Mouse (Mus musculus) neural tube, postnatal 0 days (tissue): ENCODE results near the gene Ank2. TPM values are rescaled to one million over a fixed set of nuclear protein-coding genes. Genes with fewer than 3 reads are reported as not detected.
A peak's percentile ranks its signal among the peaks of the same experiment; 100 is the strongest.

ENCODE experiments used
- microRNA counts: library from miRNA; unstranded; fragments of <30 nt; microRNA quantifications from one replicate; lab custom pipeline; 2015
- microRNA-seq: library from miRNA; unstranded; fragments of <30 nt; microRNA quantifications from one replicate; pipeline ENCODE4, GENCODE M21; 2016
- polyA plus RNA-seq: library from polyadenylated mRNA; unstranded; fragments of >200 nt; fragmentation: Nextera tagmentation; extraction: Ambion mirVana; gene quantifications from 2 replicates; pipeline ENCODE4 v1.2.1, GENCODE M21; 2015

The Ank2 gene
- 197 and 204 TPM in 2 replicates for polyA plus RNA-seq

DNA sequence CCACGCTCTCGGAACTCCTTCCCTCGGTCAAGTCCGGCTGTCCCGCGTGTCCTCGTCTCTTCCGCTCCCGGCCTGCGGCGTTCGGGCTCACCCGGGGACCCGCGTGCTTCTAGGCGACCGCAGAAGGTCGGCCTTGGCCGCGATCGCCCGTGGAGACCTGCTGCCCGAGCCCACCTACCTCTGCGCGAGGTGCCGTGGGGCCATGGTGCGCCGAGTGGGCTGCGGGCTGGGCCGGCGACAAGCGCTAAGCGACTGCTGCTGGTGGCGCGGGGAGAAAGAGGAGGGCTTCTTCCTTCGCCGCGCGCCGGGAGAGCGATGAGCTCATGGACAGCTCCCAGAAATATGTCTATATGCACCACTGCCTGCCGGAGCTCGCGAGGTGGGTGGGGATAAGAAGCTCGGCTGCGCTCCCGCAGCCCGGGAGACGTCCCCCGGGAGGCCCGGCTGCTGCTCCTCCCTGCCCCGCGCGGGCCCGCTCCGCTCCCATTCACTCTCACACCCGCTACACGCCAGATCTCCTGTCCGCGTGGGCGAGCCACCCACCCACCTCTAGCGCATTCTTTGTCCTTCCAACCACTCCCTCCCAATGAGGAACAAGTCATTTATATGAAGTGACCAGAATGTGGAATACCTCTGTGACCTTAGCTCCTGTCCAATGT, at the start of gene Ank2:
Gene Ank2, minus strand, starts transcription at position 609 of the 659 bp plus-strand sequence.

MicroRNAs within 50 kb of the gene (microRNA counts, 519-probe panel; counts per million panel counts)
- microRNA mmu-miR-302a (lab: Ali Mortazavi, UCI) (40.5 counts per million), microRNA mmu-miR-302b (lab: Ali Mortazavi, UCI) (40.5 counts per million), microRNA mmu-miR-302c (lab: Ali Mortazavi, UCI) (40.5 counts per million), microRNA mmu-miR-302d (lab: Ali Mortazavi, UCI) (40.5 counts per million), microRNA mmu-miR-367 (lab: Ali Mortazavi, UCI) (40.5 counts per million)

Small RNA genes within 50 kb of the gene (microRNA-seq; reads per million reads assigned to microRNA genes)
- gene Gm44494: not detected
- gene Mir302a: 34.2 reads per million, percentile 32 among the genes with 10 or more reads in this experiment
- gene Mir302b: 21.5 reads per million, percentile 27 among the genes with 10 or more reads in this experiment
- 6.4 reads per million, percentile 14 among the genes with 10 or more reads in this experiment for gene Mir302c
- gene Mir302d: 38.6 reads per million, percentile 33 among the genes with 10 or more reads in this experiment
- gene Mir367: not detected

Other genes with a start within 250 kb of the Ank2 start
- gene Larp7, start 54.0 kb upstream of the Ank2 start, polyA plus RNA-seq: 22.3 and 23.1 TPM in 2 replicates
- 2.5 and 3.0 TPM in 2 replicates for gene Zgrf1, start 54.1 kb upstream of the Ank2 start, polyA plus RNA-seq
- 0.67 and 0.73 TPM in 2 replicates for gene Neurog2, start 133.8 kb upstream of the Ank2 start, polyA plus RNA-seq